Mouse (Mus musculus) G1E (cell line): ENCODE results near the gene Ankrd55.

Experiments
- CTCF ChIP-seq: IDR thresholded peaks from 2 replicates; pipeline ENCODE4 v1.5.1; 2012; ENCODE audit warnings: low read depth, low read length, inconsistent platforms, mixed read lengths
- TAL1 ChIP-seq: conservative IDR thresholded peaks from 2 replicates; pipeline ENCODE4 v1.6.1; 2012; ENCODE audit warnings: low read depth, low read length, inconsistent platforms, mixed read lengths

DNA sequence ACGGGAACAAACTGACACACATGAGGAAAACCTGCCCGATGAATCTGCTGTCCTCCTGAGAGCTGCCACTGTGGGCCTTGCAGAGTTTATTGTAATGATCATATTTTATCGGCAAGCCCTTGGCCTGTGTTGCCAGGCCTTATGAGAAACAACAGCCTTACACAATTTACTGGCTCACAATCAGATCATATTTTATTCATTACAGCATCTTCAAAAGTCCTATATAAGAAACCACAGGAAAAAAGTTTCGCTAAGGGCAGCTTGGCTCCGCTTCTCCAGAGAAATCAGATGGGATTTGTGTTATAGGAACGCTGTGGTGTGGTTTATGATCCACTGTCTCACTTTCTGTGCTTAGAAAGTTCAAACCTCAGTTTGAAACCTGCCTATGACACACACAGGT is 42.0 kb downstream of the Ankrd55 start:
- TF ChIP-seq TAL1 = no peak
- no peak for TF ChIP-seq CTCF
